Mouse (Mus musculus) kidney, embryonic 16.5 days (tissue): Measurements from ENCODE around the gene Kcnc2. TPM values are rescaled to one million over a fixed set of nuclear protein-coding genes. Genes with fewer than 3 reads are reported as not detected.
"Not testable (repeated sequence)": the region's sequence is repeated elsewhere in the genome, so short reads cannot be mapped to it uniquely, and the experiment has no call there.

ENCODE experiments used
- ATAC-seq: fragments of 200-750 bp; cut with Nextera tagmentation; 2 replicates; pipeline ENCODE4 v1.8.0; 2017; ENCODE audit warnings: moderate TSS enrichment; ENCODE audit not compliant: low FRiP score, low TSS enrichment
- H3K27ac ChIP-seq: fragments of 300-500 bp; sonication (generic); 2 replicates; pipeline ENCODE4 v1.5.1; 2014; ENCODE audit warnings: low read length
- H3K27me3 ChIP-seq: fragments of 300-500 bp; sonication (generic); 2 replicates; pipeline ENCODE4 v1.6.1; 2014; ENCODE audit warnings: low read length, control low read depth, mixed read lengths; ENCODE audit not compliant: insufficient read depth
- H3K36me3 ChIP-seq: fragments of 300-500 bp; sonication (generic); 2 replicates; pipeline ENCODE4 v1.6.1; 2014; ENCODE audit warnings: low read length, control low read depth, mixed read lengths; ENCODE audit not compliant: insufficient read depth
- H3K4me1 ChIP-seq: fragments of 300-500 bp; sonication (generic); 2 replicates; pipeline ENCODE4 v1.6.1; 2014; ENCODE audit warnings: low read length, control low read depth, mixed read lengths; ENCODE audit not compliant: insufficient read depth
- H3K4me2 ChIP-seq: fragments of 300-500 bp; sonication (generic); replicated peaks from 2 replicates; pipeline ENCODE4 v1.6.1; 2014; ENCODE audit warnings: low read depth, low read length
- H3K4me3 ChIP-seq: fragments of 300-500 bp; sonication (generic); 2 replicates; pipeline ENCODE4 v1.5.1; 2014; ENCODE audit warnings: mild to moderate bottlenecking, low read length
- H3K9ac ChIP-seq: fragments of 300-500 bp; sonication (generic); replicated peaks from 2 replicates; pipeline ENCODE4 v1.6.1; 2014; ENCODE audit warnings: low read length
- H3K9me3 ChIP-seq: fragments of 300-500 bp; sonication (generic); 2 replicates; pipeline ENCODE4 v1.6.1; 2016; ENCODE audit warnings: low read length, control low read depth
- WGBS: fragments of 180-500 bp; shearing (Covaris S2); extraction: QIAGEN DNeasy Blood & Tissue Kit; methylation state at CpG from one replicate; pipeline ENCODE4 v1.1.7; 2014; 5-methylcytosine and 5-hydroxymethylcytosine counted together
- polyA plus RNA-seq: library from polyadenylated mRNA; unstranded; fragments of >200 nt; fragmentation: Nextera tagmentation; extraction: Ambion mirVana; gene quantifications from 2 replicates; pipeline ENCODE4 v1.2.1, GENCODE M21; 2015

The Kcnc2 gene
- 5.8 and 6.7 TPM in 2 replicates for polyA plus RNA-seq

DNA sequence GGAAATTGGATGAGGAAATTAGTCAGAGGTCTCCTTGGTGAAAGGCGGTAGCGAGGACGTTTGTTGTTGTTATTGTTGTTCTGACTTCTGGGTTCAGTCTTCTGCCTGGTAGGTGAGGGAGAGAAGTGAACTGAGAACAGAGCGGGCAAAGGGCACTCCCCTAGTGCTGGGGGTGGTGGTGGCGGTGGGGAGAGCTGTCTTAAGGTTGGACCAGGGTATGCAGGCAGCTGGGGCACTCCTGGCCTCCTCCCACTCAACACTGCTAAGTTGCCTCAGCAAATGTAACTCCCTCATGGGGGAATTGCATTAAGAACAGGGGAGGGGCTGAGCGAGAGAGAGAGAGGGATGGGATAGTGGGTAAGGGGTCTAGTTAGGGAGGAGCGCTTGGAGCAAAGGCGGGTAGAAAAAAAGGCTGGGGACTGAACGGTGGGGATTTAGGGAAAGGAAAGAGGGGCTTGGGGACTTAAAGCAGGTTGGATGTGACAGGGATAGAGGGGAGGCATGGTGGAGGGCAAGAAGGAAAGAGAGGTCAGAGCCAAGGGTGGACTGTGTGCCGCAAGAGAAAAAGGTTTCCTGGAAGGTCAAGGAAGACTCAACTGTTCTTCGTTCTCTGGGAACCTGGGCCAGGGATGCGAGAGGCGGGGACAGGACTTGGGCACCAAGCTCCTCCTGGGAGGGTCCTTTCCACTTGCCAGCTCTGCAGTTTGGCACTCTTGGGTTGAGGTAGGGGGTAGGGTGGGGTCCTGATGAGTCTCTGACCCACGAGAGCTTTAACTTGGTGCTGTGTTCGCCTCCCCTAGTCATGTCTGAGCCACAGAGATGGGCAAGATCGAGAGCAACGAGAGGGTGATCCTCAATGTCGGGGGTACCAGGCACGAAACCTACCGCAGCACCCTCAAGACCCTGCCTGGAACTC, at the start of gene Kcnc2:
Kcnc2 (plus strand) TSS at position 235 of the 916 bp plus-strand sequence.
- peaks cover 17% of the 10 kb centered on the region; the same call in 1 of the 2 replicates for H3K4me1 ChIP-seq
- peak within 1 kb of the TSS; percentile 97 for H3K4me2 ChIP-seq
- peak; percentile 82 for ATAC-seq
- peak within 1 kb of the TSS; percentile 63 for H3K4me3 ChIP-seq
- peaks cover 37% of the 10 kb centered on the region for H3K27me3 ChIP-seq
- peak within 1 kb of the TSS; percentile 75 for H3K9ac ChIP-seq
- peak within 1 kb of the TSS; percentile 20; the same call in 1 of the 2 replicates for H3K27ac ChIP-seq
- H3K9me3 ChIP-seq = no peaks in the 10 kb centered on the region
- 1% methylated on average over 20 of the region's 20 CpGs for WGBS
- H3K36me3 ChIP-seq = no peaks in the 10 kb centered on the region

- Histone ChIP-seq H3K9me3 (no peaks in the 10 kb centered on the region), H3K9ac (no peak overlapping the region), H3K4me1 (0 out of 2 replicates have a peak, but pooled peaks cover 4% of the 10 kb centered on the region), H3K27me3 (no peaks in the 10 kb centered on the region), H3K4me3 (no peak overlapping the region), H3K4me2 (no peak overlapping the region), H3K36me3 (no peaks in the 10 kb centered on the region), H3K27ac (no peak overlapping the region)
- 58% methylated on average over 1 of the region's 1 CpGs for WGBS
- no peak for ATAC-seq
These were observed 43.8 kb upstream of the Kcnc2 start for GRCm38 (mm10) chr10:112227073-112227472.

- not testable (repeated sequence) for H3K4me3 ChIP-seq, H3K9me3 ChIP-seq, H3K27me3 ChIP-seq, ATAC-seq, H3K9ac ChIP-seq, H3K36me3 ChIP-seq, H3K4me1 ChIP-seq
- H3K4me2 ChIP-seq = 0 out of 2 replicates have a peak overlapping the region, but pooled peaks have one; percentile 18
- WGBS = 44% methylated on average over 6 of the region's 6 CpGs
- H3K27ac ChIP-seq = peak overlapping the region; percentile 76
These were observed 41.7 kb upstream of the Kcnc2 start for GRCm38 (mm10) chr10:112229091-112229843.

GRCm38 (mm10) chr10:112232733-112233132, 38.2 kb upstream of the Kcnc2 start:
- not testable (repeated sequence) for H3K27me3 ChIP-seq, H3K9me3 ChIP-seq, H3K27ac ChIP-seq, H3K4me2 ChIP-seq, H3K4me1 ChIP-seq, H3K4me3 ChIP-seq, H3K9ac ChIP-seq, H3K36me3 ChIP-seq
- peak; percentile 89 for ATAC-seq
- 7% methylated on average over 1 of the region's 1 CpGs for WGBS

DNA sequence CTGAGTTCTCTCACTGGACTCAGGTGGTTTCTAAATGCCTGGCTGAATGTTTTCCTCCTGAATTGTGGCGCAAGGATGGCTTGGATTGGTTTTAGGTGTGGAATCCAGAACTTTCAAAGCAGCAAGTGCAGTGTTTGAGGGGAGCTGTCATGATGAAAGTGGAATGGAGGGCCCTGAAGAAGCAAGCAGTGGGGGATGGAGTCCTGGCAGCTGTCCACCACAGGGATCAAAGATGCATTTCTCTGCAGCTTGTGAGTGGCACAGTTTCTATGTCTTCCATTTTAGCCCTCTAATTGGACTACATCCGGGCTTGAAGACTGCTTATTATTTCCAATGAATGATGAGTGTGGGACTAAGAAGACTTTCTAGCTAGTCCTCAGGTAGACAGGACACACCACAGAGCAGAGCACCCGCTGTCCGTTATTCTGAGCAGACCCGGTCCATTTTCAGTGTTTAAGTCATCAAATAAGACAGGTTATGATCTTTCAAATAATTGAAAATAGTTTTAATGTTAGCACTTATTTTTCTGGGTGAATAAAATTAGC, 35.5 kb upstream of the Kcnc2 start:
- not testable (repeated sequence) for H3K9ac ChIP-seq, H3K4me2 ChIP-seq, ATAC-seq, H3K4me1 ChIP-seq, H3K4me3 ChIP-seq, H3K9me3 ChIP-seq, H3K27ac ChIP-seq, H3K27me3 ChIP-seq, H3K36me3 ChIP-seq
- 74% methylated on average over 5 of the region's 5 CpGs for WGBS

DNA sequence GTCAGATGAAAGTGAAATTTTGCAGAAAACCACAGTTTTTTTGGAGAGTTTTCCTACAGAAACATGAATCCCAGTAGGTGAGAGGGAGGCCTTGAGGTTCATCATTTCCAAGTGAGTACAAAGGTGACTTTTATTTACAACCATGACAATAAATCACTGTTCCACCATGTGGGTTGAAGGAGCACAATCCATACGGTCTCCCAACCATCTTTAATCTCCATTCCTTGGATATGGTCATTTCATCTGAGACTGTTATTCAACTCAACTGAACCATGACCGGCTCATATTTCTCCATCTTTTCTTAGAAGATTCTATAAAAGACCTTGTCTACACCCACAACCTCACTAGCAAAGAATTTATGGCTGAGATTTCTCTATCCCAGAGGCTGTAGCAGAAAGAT, 22.6 kb upstream of the Kcnc2 start:
- H3K4me3 ChIP-seq = no peak overlapping the region
- H3K9me3 ChIP-seq = no peaks in the 10 kb centered on the region
- H3K4me2 ChIP-seq = no peak overlapping the region
- H3K4me1 ChIP-seq = no peaks in the 10 kb centered on the region
- no peak; the same call in 1 of the 2 replicates for ATAC-seq
- no peaks in the 10 kb centered on the region for H3K27me3 ChIP-seq
- WGBS = 43% methylated on average over 2 of the region's 2 CpGs
- H3K36me3 ChIP-seq = no peaks in the 10 kb centered on the region
- H3K9ac ChIP-seq = no peak overlapping the region
- no peak overlapping the region for H3K27ac ChIP-seq

- WGBS = 85% methylated on average over 3 of the region's 3 CpGs
- H3K36me3 ChIP-seq = no peaks in the 10 kb centered on the region
- ATAC-seq = no peak
These were observed 7.5 kb upstream of the Kcnc2 start for GRCm38 (mm10) chr10:112263467-112263866.

DNA sequence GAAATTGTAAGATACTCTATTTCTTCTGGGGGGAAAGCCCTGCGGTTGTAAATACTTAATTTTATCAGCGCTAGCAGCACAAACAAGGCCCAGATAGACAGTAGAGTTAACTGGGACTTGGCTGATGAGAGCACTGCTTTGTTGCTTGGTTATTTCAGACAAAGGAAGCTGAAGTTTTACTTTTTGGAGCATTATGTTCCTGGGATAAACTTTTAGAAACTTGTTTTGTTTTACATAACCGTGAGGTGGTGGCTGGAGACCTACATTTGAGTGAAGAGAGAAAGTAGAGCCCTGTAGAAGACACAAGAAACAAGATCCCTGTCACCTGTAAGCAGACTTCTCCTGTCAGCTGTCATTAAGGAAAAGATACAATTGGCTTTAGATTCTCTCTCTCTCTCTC, 1.4 kb upstream of the Kcnc2 start:
- H3K4me3 ChIP-seq = peak overlapping the region; percentile 63
- WGBS = 69% methylated on average over 3 of the region's 3 CpGs
- H3K9ac ChIP-seq = peak overlapping the region; percentile 75; the same call in 1 of the 2 replicates
- H3K4me1 ChIP-seq = peaks cover 17% of the 10 kb centered on the region; the same call in 1 of the 2 replicates
- no peak for ATAC-seq
- H3K27ac ChIP-seq = no peak overlapping the region
- peak overlapping the region; percentile 97 for H3K4me2 ChIP-seq
- peaks cover 37% of the 10 kb centered on the region for H3K27me3 ChIP-seq
- no peaks in the 10 kb centered on the region for H3K36me3 ChIP-seq
- H3K9me3 ChIP-seq = no peaks in the 10 kb centered on the region

More at GRCm38 (mm10) chr10:112263467-112263866, 7.5 kb upstream of the Kcnc2 start:
- Histone ChIP-seq H3K27ac (no peak overlapping the region), H3K4me1 (no peaks in the 10 kb centered on the region), H3K4me3 (no peak overlapping the region), H3K27me3 (peaks cover 10% of the 10 kb centered on the region), H3K9ac (no peak overlapping the region), H3K4me2 (no peak overlapping the region), H3K9me3 (no peaks in the 10 kb centered on the region)

DNA sequence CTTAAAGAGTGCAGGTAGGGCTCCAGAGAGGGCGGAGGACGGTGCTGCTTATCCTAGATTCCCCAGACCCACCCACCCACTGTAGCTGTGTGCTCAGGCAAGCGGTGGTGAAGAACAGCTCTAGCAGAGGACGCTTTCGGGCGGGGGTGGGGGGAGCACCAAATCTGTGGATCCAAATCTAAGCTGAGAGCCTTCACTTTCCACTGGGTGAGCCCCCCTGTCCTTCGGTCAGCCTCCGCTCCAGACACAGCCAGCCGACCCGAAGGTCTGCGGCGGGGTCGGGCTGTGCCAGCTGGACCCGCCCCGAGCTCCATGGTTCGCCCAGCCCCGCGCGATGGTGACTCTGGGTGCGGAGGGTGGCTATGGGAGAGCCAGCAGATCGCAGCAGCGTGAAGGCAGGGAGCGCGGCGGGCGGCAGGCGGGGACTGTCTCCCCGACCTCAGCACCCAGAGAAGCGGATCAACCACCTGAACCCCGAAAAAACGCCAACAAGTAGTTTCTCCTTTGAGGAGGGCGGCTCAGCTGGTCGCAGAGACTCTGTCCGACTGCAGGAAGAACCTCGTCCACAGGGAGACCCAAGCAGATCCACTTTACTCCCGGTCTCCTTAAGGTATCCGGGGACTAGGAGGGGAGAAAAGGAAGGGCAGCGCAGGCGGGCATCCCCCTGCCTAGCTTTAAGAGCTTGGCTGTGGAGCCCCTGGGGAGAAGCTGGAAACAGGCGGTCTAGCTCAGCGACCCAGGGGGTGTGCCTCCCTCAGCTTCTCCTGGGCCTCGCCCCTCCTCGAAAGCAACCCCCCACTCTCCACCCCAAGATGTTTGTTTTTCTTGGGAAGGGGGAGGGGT, 761 bp upstream of the Kcnc2 start:
- 1% methylated on average over 43 of the region's 43 CpGs for WGBS

More for the DNA sequence above, 761 bp upstream of the Kcnc2 start:
- H3K4me3 ChIP-seq = peak overlapping the region; percentile 63
- H3K36me3 ChIP-seq = no peaks in the 10 kb centered on the region
- ATAC-seq = peak; percentile 81
- H3K9me3 ChIP-seq = no peaks in the 10 kb centered on the region
- H3K27ac ChIP-seq = peak overlapping the region; percentile 20; the same call in 1 of the 2 replicates
- peak overlapping the region; percentile 75 for H3K9ac ChIP-seq
- peaks cover 37% of the 10 kb centered on the region for H3K27me3 ChIP-seq
- peak overlapping the region; percentile 97 for H3K4me2 ChIP-seq
- peaks cover 17% of the 10 kb centered on the region; the same call in 1 of the 2 replicates for H3K4me1 ChIP-seq
